Mouse (Mus musculus): ENCODE measurements around the gene Utp11. TPM values are rescaled to one million over a fixed set of nuclear protein-coding genes. Genes with fewer than 3 reads are reported as not detected.
A peak's percentile ranks its signal among the peaks of the same experiment; 100 is the strongest.

The Utp11 gene
- total RNA-seq, 1 experiment, result 39.7 TPM

- in situ Hi-C loops (cut with MboI; ENCODE audit: low sequenced_read_pairs in 2 of 2, unreplicated experiment in 2 of 2), result loop anchor here in 1 of 2 experiments (25.0 kb wide), 1 partner anchor 759 kb away; no protein-coding TSS in a partner anchor
- no peak for TF ChIP-seq MAFK (IDR thresholded peaks at IDR 0.05; ENCODE audit: insufficient read depth, low read depth, low read length)
- TF ChIP-seq CHD2 (IDR thresholded peaks at IDR 0.05; ENCODE audit: low read depth, low read length), result no peak
- TF ChIP-seq HCFC1 (IDR thresholded peaks at IDR 0.05; ENCODE audit: borderline replicate concordance, insufficient read depth, low read length), result no peak
- H3K4me3 ChIP-seq (ENCODE audit: insufficient read depth in 1 of 2, low read depth in 1 of 2, low read length in 2 of 2, poor library complexity in 1 of 2, severe bottlenecking in 1 of 2), result peak overlapping the region; percentile 5 to 61; a peak in 3 of 4 replicates
- H3K36me3 ChIP-seq (ENCODE audit: control insufficient read depth, insufficient read depth, low read length, poor library complexity, severe bottlenecking), result 0 out of 2 replicates have a peak, but pooled peaks cover under 1% of the 10 kb centered on the region
- no peak overlapping the region for H3K27ac ChIP-seq (ENCODE audit: insufficient read depth, low read depth, low read length, poor library complexity, severe bottlenecking)
- H3K4me1 ChIP-seq (ENCODE audit: control insufficient read depth in 2 of 2, insufficient read depth in 2 of 2, low read length in 2 of 2, poor library complexity in 1 of 2), result peaks cover 4 to 6% of the 10 kb centered on the region in 2 experiments; a peak in 3 of 4 replicates
- no peak for DNase-seq (ENCODE audit: low read depth, low spot score)
- H3K9ac ChIP-seq (ENCODE audit: insufficient read depth, low read depth, low read length, poor library complexity, severe bottlenecking), result peak overlapping the region; percentile 0; the same call in 1 of the 2 replicates
- no peaks in the 10 kb centered on the region for H3K9me3 ChIP-seq (ENCODE audit: control insufficient read depth, insufficient read depth, low read depth, low read length)
Measured at GRCm38 (mm10) chr4:124695786-124696516, 2.6 kb upstream of the Utp11 start.

GRCm38 (mm10) chr4:124694572-124694971 is 1.2 kb upstream of the Utp11 start:
- in situ Hi-C loops (cut with MboI; ENCODE audit: low sequenced_read_pairs in 2 of 2, unreplicated experiment in 2 of 2), result loop anchor here in 1 of 2 experiments (25.0 kb wide), 1 partner anchor 757 kb away; no protein-coding TSS in a partner anchor
- Histone ChIP-seq H3K4me1 (ENCODE audit: control insufficient read depth in 2 of 2, insufficient read depth in 2 of 2, low read length in 2 of 2, poor library complexity in 1 of 2) (peaks cover 0 to 4% of the 10 kb centered on the region in 2 experiments; a peak in 1 of 4 replicates), H3K9ac (ENCODE audit: insufficient read depth, low read depth, low read length, poor library complexity, severe bottlenecking) (no peak overlapping the region), H3K27ac (ENCODE audit: insufficient read depth, low read depth, low read length, poor library complexity, severe bottlenecking) (no peak overlapping the region), H3K4me3 (ENCODE audit: insufficient read depth in 1 of 2, low read depth in 1 of 2, low read length in 2 of 2, poor library complexity in 1 of 2, severe bottlenecking in 1 of 2) (no peak overlapping the region), H3K9me3 (ENCODE audit: control insufficient read depth, insufficient read depth, low read depth, low read length) (no peaks in the 10 kb centered on the region), H3K36me3 (ENCODE audit: control insufficient read depth, insufficient read depth, low read length, poor library complexity, severe bottlenecking) (0 out of 2 replicates have a peak, but pooled peaks cover 2% of the 10 kb centered on the region)
- TF ChIP-seq ZNF384 (IDR thresholded peaks at IDR 0.05; ENCODE audit: low read depth, low read length) (no peak), HCFC1 (IDR thresholded peaks at IDR 0.05; ENCODE audit: borderline replicate concordance, insufficient read depth, low read length) (no peak), ZC3H11A (IDR thresholded peaks at IDR 0.05; ENCODE audit: borderline replicate concordance, low read depth, low read length) (no peak), CHD2 (IDR thresholded peaks at IDR 0.05; ENCODE audit: low read depth, low read length) (no peak), MAFK (IDR thresholded peaks at IDR 0.05; ENCODE audit: insufficient read depth, low read depth, low read length) (no peak)
- no peak for DNase-seq (ENCODE audit: low read depth, low spot score)

GRCm38 (mm10) chr4:124692416-124692861 is 961 bp downstream of the Utp11 start:
- peak overlapping the region; percentile 90 to 95 for H3K4me3 ChIP-seq (ENCODE audit: insufficient read depth in 1 of 2, low read depth in 1 of 2, low read length in 2 of 2, poor library complexity in 1 of 2, severe bottlenecking in 1 of 2)
- H3K9ac ChIP-seq (ENCODE audit: insufficient read depth, low read depth, low read length, poor library complexity, severe bottlenecking), result peak overlapping the region; percentile 93; the same call in 1 of the 2 replicates
- DNase-seq (ENCODE audit: low read depth, low spot score), result no peak
- in situ Hi-C loops (cut with MboI; ENCODE audit: low sequenced_read_pairs in 2 of 2, unreplicated experiment in 2 of 2), result loop anchor here in 1 of 2 experiments (25.0 kb wide), 1 partner anchor 755 kb away; no protein-coding TSS in a partner anchor
- TF ChIP-seq ZNF384 (IDR thresholded peaks at IDR 0.05; ENCODE audit: low read depth, low read length) (no peak), HCFC1 (IDR thresholded peaks at IDR 0.05; ENCODE audit: borderline replicate concordance, insufficient read depth, low read length) (no peak), MAFK (IDR thresholded peaks at IDR 0.05; ENCODE audit: insufficient read depth, low read depth, low read length) (no peak), ZC3H11A (IDR thresholded peaks at IDR 0.05; ENCODE audit: borderline replicate concordance, low read depth, low read length) (no peak), CHD2 (IDR thresholded peaks at IDR 0.05; ENCODE audit: low read depth, low read length) (no peak)
- 0 out of 2 replicates have a peak, but pooled peaks cover 2% of the 10 kb centered on the region for H3K36me3 ChIP-seq (ENCODE audit: control insufficient read depth, insufficient read depth, low read length, poor library complexity, severe bottlenecking)
- H3K4me1 ChIP-seq (ENCODE audit: control insufficient read depth in 2 of 2, insufficient read depth in 2 of 2, low read length in 2 of 2, poor library complexity in 1 of 2), result peaks cover 0 to 4% of the 10 kb centered on the region in 2 experiments; a peak in 1 of 4 replicates
- no peaks in the 10 kb centered on the region for H3K9me3 ChIP-seq (ENCODE audit: control insufficient read depth, insufficient read depth, low read depth, low read length)
- H3K27ac ChIP-seq (ENCODE audit: insufficient read depth, low read depth, low read length, poor library complexity, severe bottlenecking), result no peak overlapping the region

- in situ Hi-C loops (cut with MboI; ENCODE audit: low sequenced_read_pairs in 2 of 2, unreplicated experiment in 2 of 2), result loop anchor here in 1 of 2 experiments (25.0 kb wide), 1 partner anchor 754 kb away; no protein-coding TSS in a partner anchor
- Histone ChIP-seq H3K9ac (ENCODE audit: insufficient read depth, low read depth, low read length, poor library complexity, severe bottlenecking) (no peak overlapping the region), H3K4me3 (ENCODE audit: insufficient read depth in 1 of 2, low read depth in 1 of 2, low read length in 2 of 2, poor library complexity in 1 of 2, severe bottlenecking in 1 of 2) (no peak overlapping the region), H3K27ac (ENCODE audit: insufficient read depth, low read depth, low read length, poor library complexity, severe bottlenecking) (no peak overlapping the region), H3K36me3 (ENCODE audit: control insufficient read depth, insufficient read depth, low read length, poor library complexity, severe bottlenecking) (0 out of 2 replicates have a peak, but pooled peaks cover 2% of the 10 kb centered on the region), H3K4me1 (ENCODE audit: control insufficient read depth in 2 of 2, insufficient read depth in 2 of 2, low read length in 2 of 2, poor library complexity in 1 of 2) (peaks cover 0 to 6% of the 10 kb centered on the region in 2 experiments; a peak in 1 of 4 replicates), H3K9me3 (ENCODE audit: control insufficient read depth, insufficient read depth, low read depth, low read length) (no peaks in the 10 kb centered on the region)
- TF ChIP-seq ZNF384 (IDR thresholded peaks at IDR 0.05; ENCODE audit: low read depth, low read length) (no peak), CHD2 (IDR thresholded peaks at IDR 0.05; ENCODE audit: low read depth, low read length) (no peak)
- no peak for DNase-seq (ENCODE audit: low read depth, low spot score)
Measured at GRCm38 (mm10) chr4:124691455-124691854, 1.9 kb downstream of the Utp11 start.
